ENCODE assay signal across 8 mouse cellular contexts in genomic region chr9:22116086-22116485, GRCm38 (mm10). TPM values are rescaled to one million over a fixed set of nuclear protein-coding genes. Genes with fewer than 3 reads are reported as not detected.
DNase-seq lines count a peak whose midpoint lies in the region; ATAC-seq and TF ChIP-seq lines count a peak whose summit lies in the region.

No protein-coding gene starts in this region.

- 0 out of 2 replicates have a peak, but pooled peaks cover 2% of the 10 kb centered on the region for H3K9me3 ChIP-seq in G1E (replicated peaks)
- H3K9me3 ChIP-seq in embryonic facial prominence, embryonic 14.5 days (ENCODE audit: control insufficient read depth, low read length), result no peaks in the 10 kb centered on the region
- H3K9me3 ChIP-seq in limb, embryonic 14.5 days (ENCODE audit: control insufficient read depth, low read length), result no peaks in the 10 kb centered on the region
- no peaks in the 10 kb centered on the region for H3K9me3 ChIP-seq in neural tube, embryonic 15.5 days (replicated peaks)

- no peak for DNase-seq in kidney, adult 2 months
- DNase-seq in kidney, adult 9 months, result no peak
- no peak for DNase-seq in G1E (ENCODE audit: low spot score)
- DNase-seq in embryonic facial prominence, embryonic 14.5 days (ENCODE audit: low spot score), result no peak
- DNase-seq in limb, embryonic 14.5 days (ENCODE audit: low spot score), result no peak
- DNase-seq in ovary, postnatal 36 days (ENCODE audit: low spot score), result no peak
- DNase-seq in spleen, postnatal 14 days (ENCODE audit: low spot score in 2 of 2), result no peak

- TF ChIP-seq CTCF in kidney, adult 2 months (conservative IDR thresholded peaks at IDR 0.05; ENCODE audit: insufficient read depth, insufficient read length, low read depth, low read length), result no peak
- TF ChIP-seq CTCF in G1E (IDR thresholded peaks at IDR 0.05; ENCODE audit: low read depth, low read length), result no peak

- peak overlapping the region; percentile 93 for H3K9ac ChIP-seq in embryonic facial prominence, embryonic 14.5 days (ENCODE audit: low read depth, low read length)
- H3K9ac ChIP-seq in limb, embryonic 14.5 days (ENCODE audit: low read depth, low read length, severe bottlenecking), result peak overlapping the region; percentile 90
- H3K9ac ChIP-seq in neural tube, embryonic 15.5 days (replicated peaks), result peak overlapping the region; percentile 89

- no peak overlapping the region for H3K27ac ChIP-seq in kidney, adult 2 months (ENCODE audit: insufficient read depth, low read depth, low read length)
- H3K27ac ChIP-seq in embryonic facial prominence, embryonic 14.5 days (replicated peaks; ENCODE audit: low read depth, low read length), result peak overlapping the region; percentile 77; the same call in 1 of the 2 replicates
- H3K27ac ChIP-seq in limb, embryonic 14.5 days (replicated peaks; ENCODE audit: low read depth, low read length), result no peak overlapping the region
- peak overlapping the region; percentile 79; the same call in 1 of the 2 replicates for H3K27ac ChIP-seq in neural tube, embryonic 15.5 days (replicated peaks)

- H3K4me2 ChIP-seq in embryonic facial prominence, embryonic 14.5 days (ENCODE audit: low read depth, low read length), result peak overlapping the region; percentile 64
- peak overlapping the region; percentile 65 for H3K4me2 ChIP-seq in limb, embryonic 14.5 days (replicated peaks; ENCODE audit: low read depth, low read length, severe bottlenecking)
- peak overlapping the region; percentile 85 for H3K4me2 ChIP-seq in neural tube, embryonic 15.5 days

- WGBS in kidney, adult 2 months, result 12% methylated on average over 15 of the region's 15 CpGs
- WGBS in embryonic facial prominence, embryonic 14.5 days, result 37% methylated on average over 15 of the region's 15 CpGs
- 33% methylated on average over 15 of the region's 15 CpGs for WGBS in limb, embryonic 14.5 days
- WGBS in neural tube, embryonic 15.5 days, result 13% methylated on average over 15 of the region's 15 CpGs

- H3K27me3 ChIP-seq in kidney, adult 2 months (replicated peaks; ENCODE audit: control insufficient read depth, insufficient read depth, low read length), result no peaks in the 10 kb centered on the region
- no peaks in the 10 kb centered on the region for H3K27me3 ChIP-seq in G1E (ENCODE audit: insufficient read depth, low read length)
- H3K27me3 ChIP-seq in embryonic facial prominence, embryonic 14.5 days (replicated peaks; ENCODE audit: control insufficient read depth, insufficient read depth, low read length), result no peaks in the 10 kb centered on the region
- no peaks in the 10 kb centered on the region for H3K27me3 ChIP-seq in limb, embryonic 14.5 days (ENCODE audit: control insufficient read depth, insufficient read depth, low read length)
- no peaks in the 10 kb centered on the region for H3K27me3 ChIP-seq in neural tube, embryonic 15.5 days (replicated peaks)

- no peaks in the 10 kb centered on the region for H3K36me3 ChIP-seq in kidney, adult 2 months (ENCODE audit: control insufficient read depth, insufficient read depth, low read length)
- H3K36me3 ChIP-seq in G1E (replicated peaks), result peaks cover 45% of the 10 kb centered on the region
- peaks cover 31% of the 10 kb centered on the region for H3K36me3 ChIP-seq in embryonic facial prominence, embryonic 14.5 days (ENCODE audit: control insufficient read depth, insufficient read depth, low read length)
- H3K36me3 ChIP-seq in limb, embryonic 14.5 days (ENCODE audit: control insufficient read depth, insufficient read depth, low read length), result peaks cover 29% of the 10 kb centered on the region
- peaks cover 28% of the 10 kb centered on the region for H3K36me3 ChIP-seq in neural tube, embryonic 15.5 days

- TF ChIP-seq POLR2A in kidney, adult 2 months (IDR thresholded peaks at IDR 0.05; ENCODE audit: low read depth, low read length), result no peak
- no peak for TF ChIP-seq POLR2A in limb, embryonic 14.5 days (IDR thresholded peaks at IDR 0.05; ENCODE audit: borderline replicate concordance, extremely low read depth, insufficient read depth, insufficient read length)

- H3K4me1 ChIP-seq in kidney, adult 2 months (ENCODE audit: control insufficient read depth, insufficient read depth, low read length), result no peaks in the 10 kb centered on the region
- peaks cover 61% of the 10 kb centered on the region for H3K4me1 ChIP-seq in G1E (ENCODE audit: insufficient read depth, low read depth, low read length)
- peaks cover 13% of the 10 kb centered on the region for H3K4me1 ChIP-seq in embryonic facial prominence, embryonic 14.5 days (ENCODE audit: control insufficient read depth, insufficient read depth, low read length)
- peaks cover 11% of the 10 kb centered on the region for H3K4me1 ChIP-seq in limb, embryonic 14.5 days (ENCODE audit: control insufficient read depth, insufficient read depth, low read length)
- H3K4me1 ChIP-seq in neural tube, embryonic 15.5 days, result peaks cover 28% of the 10 kb centered on the region

- peak overlapping the region; percentile 72 for H3K4me3 ChIP-seq in kidney, adult 2 months (ENCODE audit: insufficient read depth, low read depth, low read length)
- H3K4me3 ChIP-seq in G1E (ENCODE audit: low read depth, low read length), result peak overlapping the region; percentile 87
- H3K4me3 ChIP-seq in embryonic facial prominence, embryonic 14.5 days (ENCODE audit: low read depth, low read length), result peak overlapping the region; percentile 88
- H3K4me3 ChIP-seq in limb, embryonic 14.5 days (replicated peaks; ENCODE audit: low read length), result peak overlapping the region; percentile 92
- H3K4me3 ChIP-seq in neural tube, embryonic 15.5 days (replicated peaks), result peak overlapping the region; percentile 94

- no peak for ATAC-seq in G1E (ENCODE audit: extremely low read depth, insufficient number of reproducible peaks, low FRiP score, poor library complexity, severe bottlenecking)
- ATAC-seq in embryonic facial prominence, embryonic 14.5 days (ENCODE audit: low read depth), result no peak
- ATAC-seq in limb, embryonic 14.5 days (ENCODE audit: low FRiP score, low read depth), result no peak
- ATAC-seq in neural tube, embryonic 15.5 days (ENCODE audit: low FRiP score), result no peak

RNA-seq across cellular contexts. Expression of gene Elof1, which starts 0.9 kb away (rescaled TPM):
- polyA plus RNA-seq in kidney, adult 2 months (2012; rRNA removed), result 163 and 174 TPM in 2 replicates
- total RNA-seq in G1E (2014; fragmentation: Nextera tagmentation) (88.3 and 119 TPM in 2 replicates), G1E (2017) (66.7 and 86.0 TPM in 2 replicates)
- 90.8 and 98.4 TPM in 2 replicates for polyA plus RNA-seq in G1E (2012)
- 182 and 196 TPM in 2 replicates for polyA plus RNA-seq in embryonic facial prominence, embryonic 14.5 days (2014; fragmentation: Nextera tagmentation; extraction: Ambion mirVana)
- polyA plus RNA-seq in limb, embryonic 14.5 days (2012; rRNA removed), result 145 and 168 TPM in 2 replicates
- polyA plus RNA-seq in limb, embryonic 14.5 days (2014; fragmentation: Nextera tagmentation; extraction: Ambion mirVana), result 199 and 206 TPM in 2 replicates
- polyA plus RNA-seq in neural tube, embryonic 15.5 days (2015; fragmentation: Nextera tagmentation; extraction: Ambion mirVana), result 183 and 193 TPM in 2 replicates

RNA-seq across cellular contexts. Expression of gene Cnn1, which starts 17.1 kb away (rescaled TPM):
- 2.8 and 12.0 TPM in 2 replicates for polyA plus RNA-seq in kidney, adult 2 months (2012; rRNA removed)
- total RNA-seq in G1E (2014; fragmentation: Nextera tagmentation) (not detected in 2 replicates), G1E (2017) (0.05 and 0.17 TPM in 2 replicates)
- not detected in 2 replicates for polyA plus RNA-seq in G1E (2012)
- polyA plus RNA-seq in embryonic facial prominence, embryonic 14.5 days (2014; fragmentation: Nextera tagmentation; extraction: Ambion mirVana), result 5.5 and 7.1 TPM in 2 replicates
- 2.3 and 3.0 TPM in 2 replicates for polyA plus RNA-seq in limb, embryonic 14.5 days (2012; rRNA removed)
- 3.1 and 4.4 TPM in 2 replicates for polyA plus RNA-seq in limb, embryonic 14.5 days (2014; fragmentation: Nextera tagmentation; extraction: Ambion mirVana)
- polyA plus RNA-seq in neural tube, embryonic 15.5 days (2015; fragmentation: Nextera tagmentation; extraction: Ambion mirVana), result 0.84 and 34.2 TPM in 2 replicates

RNA-seq across cellular contexts. Expression of gene Acp5, which starts 19.4 kb away (rescaled TPM):
- polyA plus RNA-seq in kidney, adult 2 months (2012; rRNA removed), result 166 and 178 TPM in 2 replicates
- total RNA-seq in G1E (2014; fragmentation: Nextera tagmentation) (17.1 and 24.2 TPM in 2 replicates), G1E (2017) (10.3 and 13.0 TPM in 2 replicates)
- 27.6 and 28.5 TPM in 2 replicates for polyA plus RNA-seq in G1E (2012)
- polyA plus RNA-seq in embryonic facial prominence, embryonic 14.5 days (2014; fragmentation: Nextera tagmentation; extraction: Ambion mirVana), result 21.1 and 36.1 TPM in 2 replicates
- polyA plus RNA-seq in limb, embryonic 14.5 days (2012; rRNA removed), result 20.3 and 21.6 TPM in 2 replicates
- 17.0 and 23.6 TPM in 2 replicates for polyA plus RNA-seq in limb, embryonic 14.5 days (2014; fragmentation: Nextera tagmentation; extraction: Ambion mirVana)
- 1.0 and 7.1 TPM in 2 replicates for polyA plus RNA-seq in neural tube, embryonic 15.5 days (2015; fragmentation: Nextera tagmentation; extraction: Ambion mirVana)

RNA-seq across cellular contexts. Expression of gene Ecsit, which starts 30.8 kb away (rescaled TPM):
- 130 and 143 TPM in 2 replicates for polyA plus RNA-seq in kidney, adult 2 months (2012; rRNA removed)
- total RNA-seq in G1E (2014; fragmentation: Nextera tagmentation) (18.2 and 25.4 TPM in 2 replicates), G1E (2017) (24.0 and 28.5 TPM in 2 replicates)
- polyA plus RNA-seq in G1E (2012), result 33.2 and 43.2 TPM in 2 replicates
- polyA plus RNA-seq in embryonic facial prominence, embryonic 14.5 days (2014; fragmentation: Nextera tagmentation; extraction: Ambion mirVana), result 30.0 and 33.3 TPM in 2 replicates
- polyA plus RNA-seq in limb, embryonic 14.5 days (2012; rRNA removed), result 36.3 and 37.5 TPM in 2 replicates
- polyA plus RNA-seq in limb, embryonic 14.5 days (2014; fragmentation: Nextera tagmentation; extraction: Ambion mirVana), result 30.6 and 32.9 TPM in 2 replicates
- 63.9 and 65.5 TPM in 2 replicates for polyA plus RNA-seq in neural tube, embryonic 15.5 days (2015; fragmentation: Nextera tagmentation; extraction: Ambion mirVana)

RNA-seq across cellular contexts. Expression of gene Pigyl, which starts 40.6 kb away (rescaled TPM):
- polyA plus RNA-seq in kidney, adult 2 months (2012; rRNA removed), result 71.4 and 76.5 TPM in 2 replicates
- total RNA-seq in G1E (2014; fragmentation: Nextera tagmentation) (24.8 and 30.3 TPM in 2 replicates), G1E (2017) (34.1 and 37.6 TPM in 2 replicates)
- 85.2 and 86.5 TPM in 2 replicates for polyA plus RNA-seq in G1E (2012)
- 69.3 and 72.6 TPM in 2 replicates for polyA plus RNA-seq in embryonic facial prominence, embryonic 14.5 days (2014; fragmentation: Nextera tagmentation; extraction: Ambion mirVana)
- 54.5 and 62.4 TPM in 2 replicates for polyA plus RNA-seq in limb, embryonic 14.5 days (2012; rRNA removed)
- 80.9 and 82.4 TPM in 2 replicates for polyA plus RNA-seq in limb, embryonic 14.5 days (2014; fragmentation: Nextera tagmentation; extraction: Ambion mirVana)
- polyA plus RNA-seq in neural tube, embryonic 15.5 days (2015; fragmentation: Nextera tagmentation; extraction: Ambion mirVana), result 92.5 and 97.0 TPM in 2 replicates

Comparison
In these comparisons a context has a peak if more than half of its experiments do, and no peak if none do; other contexts are left out.
1. H3K27ac ChIP-seq: peak in embryonic facial prominence, embryonic 14.5 days (single experiment) and neural tube, embryonic 15.5 days (single experiment); none in kidney, adult 2 months (single experiment) and limb, embryonic 14.5 days (single experiment).
2. Peak in every context shown above with its lines, with median percentiles within 50 percentile points of each other: H3K4me3 ChIP-seq, H3K4me2 ChIP-seq and H3K9ac ChIP-seq.